Comparison of ENCODE assay signal across 15 mouse cellular contexts in the genomic region with DNA sequence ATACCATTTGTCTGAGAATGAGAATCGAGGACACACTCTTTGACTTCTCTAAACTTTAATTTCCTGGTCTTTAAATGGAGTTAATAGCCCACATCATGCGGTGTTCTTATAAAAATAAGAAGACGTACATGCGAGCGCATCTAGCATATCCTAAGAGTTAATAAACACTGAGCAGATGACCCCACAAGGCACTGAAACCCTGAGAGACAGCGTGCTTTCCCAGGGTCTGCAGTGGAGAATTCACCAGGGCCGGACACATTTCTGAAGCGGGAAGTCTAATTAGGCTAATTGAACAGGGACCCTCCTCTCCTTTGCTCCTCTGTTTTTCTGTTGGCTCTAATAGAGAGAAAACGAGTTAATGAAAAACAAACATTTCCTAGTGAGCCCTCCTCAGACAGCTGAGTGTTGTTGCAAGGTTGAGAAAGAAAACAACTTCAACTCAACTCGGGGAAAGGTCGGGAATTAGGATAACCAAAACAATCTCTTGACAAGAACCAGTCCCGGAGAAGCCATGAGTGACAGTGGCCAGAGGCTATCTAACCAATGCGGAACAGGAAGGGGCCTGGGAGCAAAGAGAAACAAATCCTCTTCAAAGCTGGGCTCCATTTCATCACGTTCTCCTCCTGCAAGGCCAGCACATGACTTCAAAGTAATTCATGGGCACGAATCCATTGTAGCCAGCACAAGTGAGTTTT.
DNase-seq lines count a peak whose midpoint lies in the region; ATAC-seq lines count a peak whose summit lies in the region.
"Had no signal": no experiment of that assay in that cellular context is flagged by ENCODE, and none has a peak within 500 bp of the region (broad histone marks: within the 10 kb centered on the region; RNA-seq: fewer than 3 reads in every experiment).

No protein-coding gene starts in this region.

- no peak for DNase-seq in heart, postnatal 14 days
- DNase-seq in embryo, embryonic 10 days (ENCODE audit: low spot score) = peak; percentile 71
- peak; percentile 69 for DNase-seq in embryonic facial prominence, embryonic 11.5 days (ENCODE audit: low spot score)
- DNase-seq in spleen, postnatal 14 days (ENCODE audit: low spot score in 2 of 2) = no peak
- no peak for DNase-seq in ovary, adult 18-20 months (ENCODE audit: low spot score)
- no peak for DNase-seq in thymus, postnatal 4 days
- DNase-seq: cerebellum, adult 9-10 months; liver, embryonic 13.5 days; lung, postnatal 10 days; right cerebral cortex, postnatal 4 days had no signal

- peaks cover 70% of the 10 kb centered on the region for H3K27me3 ChIP-seq in heart, embryonic 13.5 days (replicated peaks)
- no peaks in the 10 kb centered on the region for H3K27me3 ChIP-seq in embryonic facial prominence, embryonic 11.5 days (ENCODE audit: control insufficient read depth, insufficient read depth, low read length)
- peaks cover 6% of the 10 kb centered on the region; the same call in 1 of the 2 replicates for H3K27me3 ChIP-seq in kidney, embryonic 16.5 days (ENCODE audit: insufficient read depth, low read length)
- H3K27me3 ChIP-seq: embryonic facial prominence, embryonic 12.5 days; forebrain, embryonic 12.5 days; liver, embryonic 13.5 days had no signal

- ATAC-seq in heart, embryonic 13.5 days (ENCODE audit: extremely low read depth, insufficient number of reproducible peaks, low FRiP score, low TSS enrichment) = 0 out of 2 replicates have a peak, but pooled peaks have one; percentile 37
- ATAC-seq in embryonic facial prominence, embryonic 11.5 days (replicated peaks; ENCODE audit: insufficient number of reproducible peaks, low FRiP score, low TSS enrichment, low read depth) = no peak
- peak; percentile 85 for ATAC-seq in kidney, embryonic 16.5 days (ENCODE audit: low FRiP score, low TSS enrichment)
- ATAC-seq: CD4-positive, CD25-positive, alpha-beta regulatory T cell, adult 4 months had no signal

- WGBS in heart, embryonic 13.5 days = 30% methylated on average over 15 of the region's 15 CpGs
- 20% methylated on average over 15 of the region's 15 CpGs for WGBS in embryonic facial prominence, embryonic 11.5 days
- WGBS in kidney, embryonic 16.5 days = 16% methylated on average over 15 of the region's 15 CpGs

- H3K9me3 ChIP-seq in heart, embryonic 13.5 days = no peaks in the 10 kb centered on the region
- H3K9me3 ChIP-seq in embryonic facial prominence, embryonic 11.5 days (replicated peaks; ENCODE audit: control insufficient read depth, low read length) = no peaks in the 10 kb centered on the region
- H3K9me3 ChIP-seq in kidney, embryonic 16.5 days (ENCODE audit: low read length) = no peaks in the 10 kb centered on the region
- H3K9me3 ChIP-seq: embryonic facial prominence, embryonic 12.5 days; forebrain, embryonic 12.5 days; liver, embryonic 13.5 days had no signal

- H3K4me2 ChIP-seq in heart, embryonic 13.5 days = 0 out of 2 replicates have a peak overlapping the region, but pooled peaks have one; percentile 18
- H3K4me2 ChIP-seq in embryonic facial prominence, embryonic 11.5 days (ENCODE audit: low read depth, low read length) = no peak overlapping the region
- H3K4me2 ChIP-seq in kidney, embryonic 16.5 days (replicated peaks; ENCODE audit: low read depth, low read length) = peak overlapping the region; percentile 14; the same call in 1 of the 2 replicates
- H3K4me2 ChIP-seq: embryonic facial prominence, embryonic 12.5 days; forebrain, embryonic 12.5 days; liver, embryonic 13.5 days had no signal

- peak overlapping the region; percentile 51; the same call in 1 of the 2 replicates for H3K27ac ChIP-seq in heart, embryonic 13.5 days (replicated peaks)
- H3K27ac ChIP-seq in embryonic facial prominence, embryonic 11.5 days (replicated peaks; ENCODE audit: low read depth, low read length) = no peak overlapping the region
- peak overlapping the region; percentile 63 for H3K27ac ChIP-seq in kidney, embryonic 16.5 days (ENCODE audit: low read length)
- H3K27ac ChIP-seq: embryonic facial prominence, embryonic 12.5 days; forebrain, embryonic 12.5 days; liver, embryonic 13.5 days had no signal

- 0 out of 2 replicates have a peak, but pooled peaks cover 7% of the 10 kb centered on the region for H3K4me1 ChIP-seq in heart, embryonic 13.5 days
- H3K4me1 ChIP-seq in embryonic facial prominence, embryonic 11.5 days (ENCODE audit: control insufficient read depth, insufficient read depth, low read length) = no peaks in the 10 kb centered on the region
- H3K4me1 ChIP-seq in kidney, embryonic 16.5 days (ENCODE audit: insufficient read depth, low read length) = peaks cover 14% of the 10 kb centered on the region
- H3K4me1 ChIP-seq: embryonic facial prominence, embryonic 12.5 days; forebrain, embryonic 12.5 days; liver, embryonic 13.5 days had no signal

- no peak overlapping the region for H3K4me3 ChIP-seq in heart, embryonic 13.5 days
- H3K4me3 ChIP-seq in embryonic facial prominence, embryonic 11.5 days (ENCODE audit: low read depth, low read length) = no peak overlapping the region
- no peak overlapping the region for H3K4me3 ChIP-seq in kidney, embryonic 16.5 days (ENCODE audit: low read length)
- H3K4me3 ChIP-seq: embryonic facial prominence, embryonic 12.5 days; forebrain, embryonic 12.5 days; liver, embryonic 13.5 days had no signal

- intact Hi-C loops in heart, postnatal 14 days (cut with DNase I) = no loop called here

- no peaks in the 10 kb centered on the region for H3K36me3 ChIP-seq in heart, embryonic 13.5 days
- H3K36me3 ChIP-seq in embryonic facial prominence, embryonic 11.5 days (replicated peaks; ENCODE audit: control insufficient read depth, insufficient read depth, low read depth, low read length) = no peaks in the 10 kb centered on the region
- no peaks in the 10 kb centered on the region for H3K36me3 ChIP-seq in kidney, embryonic 16.5 days (ENCODE audit: insufficient read depth, low read length)
- H3K36me3 ChIP-seq: embryonic facial prominence, embryonic 12.5 days; forebrain, embryonic 12.5 days; liver, embryonic 13.5 days had no signal

- no peak overlapping the region for H3K9ac ChIP-seq in heart, embryonic 13.5 days
- no peak overlapping the region for H3K9ac ChIP-seq in embryonic facial prominence, embryonic 11.5 days (replicated peaks; ENCODE audit: low read length)
- no peak overlapping the region for H3K9ac ChIP-seq in kidney, embryonic 16.5 days (replicated peaks; ENCODE audit: low read length)
- H3K9ac ChIP-seq: embryonic facial prominence, embryonic 12.5 days; forebrain, embryonic 12.5 days; liver, embryonic 13.5 days had no signal

Comparison
In these comparisons a context has a peak if more than half of its experiments do, and no peak if none do; other contexts are left out.
1. DNase-seq: peak in embryo, embryonic 10 days (single experiment) and embryonic facial prominence, embryonic 11.5 days (single experiment); none in heart, postnatal 14 days (0 of 2), spleen, postnatal 14 days (0 of 2), ovary, adult 18-20 months (single experiment) and thymus, postnatal 4 days (single experiment).